15 mouse cellular contexts compared by ENCODE assay signal in the genomic region with DNA sequence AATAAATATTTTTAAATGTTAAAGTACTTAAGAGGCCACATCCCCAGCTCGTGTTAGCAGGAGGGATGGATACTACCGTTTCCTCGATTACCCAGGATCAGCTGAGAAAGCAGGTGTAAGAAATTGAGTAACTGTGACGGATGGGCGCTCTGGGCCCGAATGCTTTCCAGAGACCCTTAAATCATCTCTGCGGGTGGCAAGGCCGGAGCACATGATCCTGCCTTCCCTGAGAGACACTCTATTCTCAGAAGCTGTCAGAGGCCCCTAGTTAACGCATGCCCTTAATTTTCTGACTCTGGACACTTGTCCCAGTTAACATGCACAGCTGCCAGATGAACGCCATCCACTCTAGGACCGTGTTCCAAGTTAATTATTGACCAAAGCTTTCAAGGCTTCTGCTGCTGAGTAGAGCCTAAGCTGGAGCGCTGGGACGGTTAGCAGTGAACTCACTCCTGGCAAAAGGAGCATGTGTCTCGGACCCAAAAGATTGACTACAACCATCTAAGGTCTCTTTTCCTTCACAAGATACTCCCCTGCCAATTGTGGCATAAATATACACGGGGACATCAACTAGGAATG. TPM values are rescaled to one million over a fixed set of nuclear protein-coding genes. Genes with fewer than 3 reads are reported as not detected.
DNase-seq lines count a peak whose midpoint lies in the region; ATAC-seq and TF ChIP-seq lines count a peak whose summit lies in the region.
"Had no signal": no experiment of that assay in that cellular context is flagged by ENCODE, and none has a peak within 500 bp of the region (broad histone marks: within the 10 kb centered on the region; RNA-seq: fewer than 3 reads in every experiment).

No protein-coding gene starts in this region.

- intact Hi-C loops in heart, postnatal 10 days (cut with DNase I) = no loop called here

- H3K9ac ChIP-seq in intestine, embryonic 15.5 days = no peak overlapping the region
- no peak overlapping the region for H3K9ac ChIP-seq in intestine, postnatal 0 days (ENCODE audit: low read depth, low read length)
- H3K9ac ChIP-seq in neural tube, embryonic 15.5 days (replicated peaks) = no peak overlapping the region
- H3K9ac ChIP-seq: heart, embryonic 15.5 days; liver, embryonic 14.5 days had no signal

- 0 out of 2 replicates have a peak, but pooled peaks cover 13% of the 10 kb centered on the region for H3K4me1 ChIP-seq in intestine, embryonic 15.5 days (replicated peaks)
- H3K4me1 ChIP-seq in intestine, postnatal 0 days (replicated peaks; ENCODE audit: control insufficient read depth, insufficient read depth, low read length) = no peaks in the 10 kb centered on the region
- H3K4me1 ChIP-seq in neural tube, embryonic 15.5 days = peaks cover 19% of the 10 kb centered on the region

- no peak overlapping the region for H3K27ac ChIP-seq in intestine, embryonic 15.5 days
- H3K27ac ChIP-seq in intestine, postnatal 0 days (ENCODE audit: low read depth, low read length) = no peak overlapping the region
- H3K27ac ChIP-seq in neural tube, embryonic 15.5 days (replicated peaks) = no peak overlapping the region
- H3K27ac ChIP-seq: heart, embryonic 15.5 days; left cerebral cortex, adult 2 months; liver, embryonic 14.5 days had no signal

- TF ChIP-seq CTCF in intestine, postnatal 0 days (IDR thresholded peaks at IDR 0.05; ENCODE audit: low read depth) = no peak

- no peaks in the 10 kb centered on the region for H3K9me3 ChIP-seq in intestine, embryonic 15.5 days
- no peaks in the 10 kb centered on the region for H3K9me3 ChIP-seq in intestine, postnatal 0 days (ENCODE audit: control insufficient read depth)
- H3K9me3 ChIP-seq in neural tube, embryonic 15.5 days (replicated peaks) = no peaks in the 10 kb centered on the region
- H3K9me3 ChIP-seq: heart, embryonic 15.5 days had no signal

- H3K36me3 ChIP-seq in intestine, embryonic 15.5 days = no peaks in the 10 kb centered on the region
- no peaks in the 10 kb centered on the region for H3K36me3 ChIP-seq in intestine, postnatal 0 days (ENCODE audit: control insufficient read depth, insufficient read depth)
- H3K36me3 ChIP-seq in neural tube, embryonic 15.5 days = no peaks in the 10 kb centered on the region
- H3K36me3 ChIP-seq: heart, embryonic 15.5 days had no signal

- 57% methylated on average over 15 of the region's 15 CpGs for WGBS in intestine, embryonic 15.5 days
- WGBS in intestine, postnatal 0 days = 48% methylated on average over 15 of the region's 15 CpGs
- 31% methylated on average over 15 of the region's 15 CpGs for WGBS in neural tube, embryonic 15.5 days

- DNase-seq in kidney, adult 18-20 months = peak; percentile 49
- peak; percentile 51 to 75 for DNase-seq in kidney, postnatal 36 days
- no peak for DNase-seq in heart, adult 11 months
- DNase-seq in urinary bladder, postnatal 36 days (ENCODE audit: low spot score in 2 of 2) = no peak
- DNase-seq in heart, postnatal 10 days = no peak
- DNase-seq: cerebellum, adult 8-10 months; midbrain, embryonic 14.5 days; thymus, postnatal 4 days had no signal

- no peaks in the 10 kb centered on the region for H3K27me3 ChIP-seq in intestine, embryonic 15.5 days (replicated peaks)
- H3K27me3 ChIP-seq in intestine, postnatal 0 days (replicated peaks; ENCODE audit: control insufficient read depth, insufficient read depth, low read length) = no peaks in the 10 kb centered on the region
- H3K27me3 ChIP-seq in neural tube, embryonic 15.5 days (replicated peaks) = no peaks in the 10 kb centered on the region
- H3K27me3 ChIP-seq: heart, embryonic 15.5 days had no signal

- ATAC-seq in intestine, embryonic 15.5 days = peak; percentile 87
- ATAC-seq in intestine, postnatal 0 days = no peak
- peak; percentile 39; the same call in 1 of the 2 replicates for ATAC-seq in neural tube, embryonic 15.5 days (ENCODE audit: low FRiP score)
- ATAC-seq: activated CD4-positive, CD25-positive, alpha-beta regulatory T cell, adult 4 months had no signal

- H3K4me2 ChIP-seq in intestine, embryonic 15.5 days (replicated peaks) = no peak overlapping the region
- H3K4me2 ChIP-seq in intestine, postnatal 0 days (replicated peaks; ENCODE audit: low read depth) = no peak overlapping the region
- no peak overlapping the region for H3K4me2 ChIP-seq in neural tube, embryonic 15.5 days
- H3K4me2 ChIP-seq: heart, embryonic 15.5 days had no signal

- no peak overlapping the region for H3K4me3 ChIP-seq in intestine, embryonic 15.5 days (replicated peaks)
- H3K4me3 ChIP-seq in intestine, postnatal 0 days (ENCODE audit: low read depth, low read length) = no peak overlapping the region
- no peak overlapping the region for H3K4me3 ChIP-seq in neural tube, embryonic 15.5 days (replicated peaks)
- H3K4me3 ChIP-seq: heart, embryonic 15.5 days; left cerebral cortex, adult 2 months had no signal

RNA-seq across cellular contexts. Expression of a gene that starts 28.3 kb away (rescaled TPM):
- 49.5 and 52.3 TPM in 2 replicates for polyA plus RNA-seq in intestine, embryonic 15.5 days (2015; fragmentation: Nextera tagmentation; extraction: Ambion mirVana)
- polyA plus RNA-seq in intestine, postnatal 0 days (2015; fragmentation: Nextera tagmentation; extraction: Ambion mirVana) = 10.1 and 10.8 TPM in 2 replicates
- 46.6 and 75.5 TPM in 2 replicates for polyA plus RNA-seq in neural tube, embryonic 15.5 days (2015; fragmentation: Nextera tagmentation; extraction: Ambion mirVana)
- total RNA-seq in heart, postnatal 10 days (2021) = 10 to 100 TPM; 55.1 to 56.9 TPM

RNA-seq across cellular contexts. Expression of a gene that starts 51.4 kb away (rescaled TPM):
- polyA plus RNA-seq in intestine, embryonic 15.5 days (2015; fragmentation: Nextera tagmentation; extraction: Ambion mirVana) = 101 and 109 TPM in 2 replicates
- polyA plus RNA-seq in intestine, postnatal 0 days (2015; fragmentation: Nextera tagmentation; extraction: Ambion mirVana) = 82.6 and 95.3 TPM in 2 replicates
- polyA plus RNA-seq in neural tube, embryonic 15.5 days (2015; fragmentation: Nextera tagmentation; extraction: Ambion mirVana) = 76.2 and 79.1 TPM in 2 replicates
- total RNA-seq in heart, postnatal 10 days (2021) = 10 to 100 TPM; 84.6 to 94.3 TPM

Comparison
In these comparisons a context has a peak if more than half of its experiments do, and no peak if none do; other contexts are left out.
1. DNase-seq: peak in kidney, adult 18-20 months (single experiment) and kidney, postnatal 36 days (2 of 2); none in heart, adult 11 months (single experiment), urinary bladder, postnatal 36 days (0 of 2) and heart, postnatal 10 days (0 of 2).